Mouse (Mus musculus): ENCODE data around the gene Ldlrap1.

- TF ChIP-seq POLR2A (IDR thresholded peaks at IDR 0.05; ENCODE audit: low read depth, low read length) = no peak
- no peak for TF ChIP-seq CTCF (IDR thresholded peaks at IDR 0.05; ENCODE audit: extremely low read depth, insufficient read length, insufficient replicate concordance, low read depth, low read length)
Observed at GRCm38 (mm10) chr4:134760281-134760680, 7.5 kb downstream of the Ldlrap1 start.
